Mouse (Mus musculus): ENCODE measurements around the gene Sh2b1. TPM values are rescaled to one million over a fixed set of nuclear protein-coding genes. Genes with fewer than 3 reads are reported as not detected.
"Not testable (repeated sequence)": the region's sequence is repeated elsewhere in the genome, so short reads cannot be mapped to it uniquely, and the experiment has no call there.

The Sh2b1 gene
- polyA plus RNA-seq, 1 experiment, result 58.8 TPM

DNA sequence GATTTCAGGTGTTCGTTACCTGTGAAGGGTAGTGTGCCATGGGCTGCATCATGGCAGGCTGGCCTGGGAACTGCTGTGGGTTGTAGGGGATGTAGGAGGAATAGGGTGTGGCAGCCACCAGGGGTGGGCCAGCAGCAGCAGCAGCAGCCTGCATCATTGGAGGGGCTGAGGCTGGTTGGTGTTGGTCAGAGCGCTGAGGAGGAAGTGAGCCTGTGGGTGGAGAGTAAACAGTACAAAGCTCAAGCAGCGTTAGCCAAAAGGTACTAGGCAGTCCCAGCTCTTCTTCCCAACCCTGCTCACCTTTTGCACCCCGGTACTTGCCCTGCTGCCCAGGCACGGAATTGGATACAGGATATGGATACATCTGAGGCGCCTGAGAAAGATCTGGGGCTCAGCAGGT, 18.9 kb upstream of the Sh2b1 start:
- Histone ChIP-seq H3K27me3 (ENCODE audit: control insufficient read depth, insufficient read depth, insufficient read length) (no peaks in the 10 kb centered on the region), H3K4me2 (ENCODE audit: low read depth) (no peak overlapping the region)
- TF ChIP-seq MYOD1 (IDR thresholded peaks at IDR 0.05; ENCODE audit: control insufficient read depth in 1 of 3, insufficient read length in 2 of 3, low read depth in 2 of 3), result no peak
- TF ChIP-seq E2F4 (IDR thresholded peaks at IDR 0.05; ENCODE audit: insufficient read depth), result no peak
- peak; percentile 13 for TF ChIP-seq POLR2A (IDR thresholded peaks at IDR 0.05; ENCODE audit: insufficient read length, low read depth)

GRCm38 (mm10) chr7:126491973-126492372, 16.7 kb upstream of the Sh2b1 start:
- Histone ChIP-seq H3K79me2 (ENCODE audit: control insufficient read depth, insufficient read depth) (peaks cover 14% of the 10 kb centered on the region), H3K4me3 (no peak overlapping the region), H3K4me2 (ENCODE audit: low read depth) (no peak overlapping the region), H3K27me3 (ENCODE audit: control insufficient read depth, insufficient read depth, insufficient read length) (no peaks in the 10 kb centered on the region), H3K36me3 (ENCODE audit: control insufficient read depth, insufficient read depth) (peaks cover 46% of the 10 kb centered on the region), H3ac (ENCODE audit: control insufficient read depth, insufficient read length) (no peak overlapping the region)
- no peak for TF ChIP-seq USF1 (IDR thresholded peaks at IDR 0.05; ENCODE audit: low read depth)
- TF ChIP-seq MAX (IDR thresholded peaks at IDR 0.05; ENCODE audit: low read depth), result no peak
- no peak for TF ChIP-seq CEBPB (IDR thresholded peaks at IDR 0.05; ENCODE audit: insufficient read depth, poor library complexity, severe bottlenecking)

More for the DNA sequence above, 18.9 kb upstream of the Sh2b1 start:
- Histone ChIP-seq H3K36me3 (ENCODE audit: control insufficient read depth, insufficient read depth) (peaks cover 65% of the 10 kb centered on the region), H3ac (ENCODE audit: control insufficient read depth, insufficient read length) (no peak overlapping the region), H3K4me3 (no peak overlapping the region), H3K79me2 (ENCODE audit: control insufficient read depth, insufficient read depth) (peaks cover 21% of the 10 kb centered on the region)

GRCm38 (mm10) chr7:126491005-126491404, 15.8 kb upstream of the Sh2b1 start:
- H3K36me3 ChIP-seq (ENCODE audit: control insufficient read depth, insufficient read depth), result peaks cover 37% of the 10 kb centered on the region

GRCm38 (mm10) chr7:126487617-126488385, 12.6 kb upstream of the Sh2b1 start:
- Histone ChIP-seq H3K36me3 (ENCODE audit: control insufficient read depth, insufficient read depth) (peaks cover 11% of the 10 kb centered on the region), H3K79me2 (ENCODE audit: control insufficient read depth, insufficient read depth) (peaks cover 14% of the 10 kb centered on the region), H3K4me3 (peak overlapping the region; percentile 58), H3ac (ENCODE audit: control insufficient read depth, insufficient read length) (peak overlapping the region; percentile 84), H3K4me2 (ENCODE audit: low read depth) (peak overlapping the region; percentile 93)
- not testable (repeated sequence) for H3K27me3 ChIP-seq (ENCODE audit: control insufficient read depth, insufficient read depth, insufficient read length)

More at GRCm38 (mm10) chr7:126491005-126491404, 15.8 kb upstream of the Sh2b1 start:
- TF ChIP-seq MYOG (IDR thresholded peaks at IDR 0.05; ENCODE audit: control insufficient read depth in 1 of 3, insufficient read depth in 1 of 3, insufficient read length in 2 of 3, low read depth in 2 of 3) (no peak), POLR2A (IDR thresholded peaks at IDR 0.05; ENCODE audit: insufficient read length, low read depth) (peak; percentile 5)
- H3ac ChIP-seq (ENCODE audit: control insufficient read depth, insufficient read length), result no peak overlapping the region
- H3K27me3 ChIP-seq (ENCODE audit: control insufficient read depth, insufficient read depth, insufficient read length), result no peaks in the 10 kb centered on the region
- H3K4me3 ChIP-seq, result no peak overlapping the region
- peaks cover 14% of the 10 kb centered on the region for H3K79me2 ChIP-seq (ENCODE audit: control insufficient read depth, insufficient read depth)
- no peak overlapping the region for H3K4me2 ChIP-seq (ENCODE audit: low read depth)

GRCm38 (mm10) chr7:126487052-126487483, 11.8 kb upstream of the Sh2b1 start, which contains the start of gene Tufm:
TSS of gene Tufm (plus strand) at chr7:126487361.
- H3K79me2 ChIP-seq (ENCODE audit: control insufficient read depth, insufficient read depth), result peaks cover 14% of the 10 kb centered on the region
- H3K4me3 ChIP-seq, result peak within 1 kb of the TSS; percentile 58
- H3K4me2 ChIP-seq (ENCODE audit: low read depth), result peak within 1 kb of the TSS; percentile 95
- H3K27me3 ChIP-seq (ENCODE audit: control insufficient read depth, insufficient read depth, insufficient read length), result no peaks in the 10 kb centered on the region
- H3ac ChIP-seq (ENCODE audit: control insufficient read depth, insufficient read length), result peak within 1 kb of the TSS; percentile 84
- TF ChIP-seq E2F4 (IDR thresholded peaks at IDR 0.05; ENCODE audit: insufficient read depth) (no peak), TCF12 (IDR thresholded peaks at IDR 0.05; ENCODE audit: insufficient read depth, poor library complexity, severe bottlenecking) (no peak), POLR2A (IDR thresholded peaks at IDR 0.05; ENCODE audit: insufficient read length, low read depth) (peak; percentile 62)
- H3K36me3 ChIP-seq (ENCODE audit: control insufficient read depth, insufficient read depth), result peaks cover 11% of the 10 kb centered on the region

DNA sequence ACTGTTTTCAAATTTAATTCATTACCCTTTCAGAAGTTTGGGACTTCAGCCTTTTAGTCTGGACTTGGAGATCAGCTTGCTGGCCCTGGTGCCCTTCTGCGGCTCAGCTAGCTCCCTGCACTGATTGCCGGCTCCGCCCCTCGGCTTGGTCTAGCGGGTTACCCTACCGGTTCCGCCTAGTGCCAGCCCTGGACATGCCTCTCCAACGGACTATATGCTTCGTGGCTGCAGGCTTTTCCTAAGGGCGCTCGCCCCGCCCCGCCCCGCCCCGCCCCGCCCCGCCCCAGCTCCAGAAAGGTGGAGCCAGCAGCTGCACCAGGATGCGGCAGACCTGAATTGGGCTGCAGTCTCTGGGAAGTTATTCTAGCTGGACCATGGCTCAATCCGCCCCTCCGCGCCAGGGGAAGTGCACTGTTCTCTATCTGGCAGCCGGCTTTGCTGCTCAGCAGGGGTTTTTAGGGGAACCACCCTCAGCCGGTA, 7.2 kb upstream of the Sh2b1 start:
- no peak overlapping the region for H3ac ChIP-seq (ENCODE audit: control insufficient read depth, insufficient read length)
- H3K79me2 ChIP-seq (ENCODE audit: control insufficient read depth, insufficient read depth), result no peaks in the 10 kb centered on the region
- no peaks in the 10 kb centered on the region for H3K36me3 ChIP-seq (ENCODE audit: control insufficient read depth, insufficient read depth)
- no peak overlapping the region for H3K4me3 ChIP-seq
- TF ChIP-seq E2F4 (IDR thresholded peaks at IDR 0.05; ENCODE audit: insufficient read depth) (no peak), MYOD1 (IDR thresholded peaks at IDR 0.05; ENCODE audit: control insufficient read depth in 1 of 3, insufficient read length in 2 of 3, low read depth in 2 of 3) (peak in 1 of 3 experiments; percentile 8), POLR2A (IDR thresholded peaks at IDR 0.05; ENCODE audit: insufficient read length, low read depth) (peak; percentile 81), POLR2AphosphoS2 (IDR thresholded peaks at IDR 0.05; ENCODE audit: insufficient read length, low read depth) (peak; percentile 67)
- no peaks in the 10 kb centered on the region for H3K27me3 ChIP-seq (ENCODE audit: control insufficient read depth, insufficient read depth, insufficient read length)
- H3K4me2 ChIP-seq (ENCODE audit: low read depth), result peak overlapping the region; percentile 76

DNA sequence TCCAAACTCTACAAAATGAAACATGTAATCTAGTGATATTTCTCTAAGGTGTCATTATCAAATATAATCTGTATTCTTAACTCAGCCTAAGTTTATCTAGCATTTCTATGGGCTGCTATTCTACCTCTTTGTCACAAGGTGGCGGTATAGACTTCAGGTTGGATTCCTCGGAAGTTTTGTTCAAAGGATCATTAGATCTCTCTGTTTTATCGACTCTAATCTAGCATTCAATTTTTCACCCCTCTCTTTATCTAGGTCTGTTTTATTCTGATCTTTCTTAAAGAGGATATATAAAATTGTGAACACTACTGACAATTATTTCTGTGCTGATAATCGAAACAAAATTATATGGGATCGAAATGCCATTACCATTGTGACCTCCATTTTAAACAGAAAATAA, 6.5 kb upstream of the Sh2b1 start:
- H3K36me3 ChIP-seq (ENCODE audit: control insufficient read depth, insufficient read depth), result no peaks in the 10 kb centered on the region
- no peak for TF ChIP-seq CEBPB (IDR thresholded peaks at IDR 0.05; ENCODE audit: insufficient read depth, poor library complexity, severe bottlenecking)
- no peak for TF ChIP-seq TCF3 (IDR thresholded peaks at IDR 0.05; ENCODE audit: insufficient read length, low read depth)
- no peak for TF ChIP-seq E2F4 (IDR thresholded peaks at IDR 0.05; ENCODE audit: insufficient read depth)
- TF ChIP-seq MYOG (IDR thresholded peaks at IDR 0.05; ENCODE audit: control insufficient read depth in 1 of 3, insufficient read depth in 1 of 3, insufficient read length in 2 of 3, low read depth in 2 of 3), result no peak
- no peak for TF ChIP-seq TCF12 (IDR thresholded peaks at IDR 0.05; ENCODE audit: insufficient read depth, poor library complexity, severe bottlenecking)
- no peak for TF ChIP-seq REST (IDR thresholded peaks at IDR 0.05; ENCODE audit: insufficient read depth, insufficient read length)
- no peak for TF ChIP-seq SRF (IDR thresholded peaks at IDR 0.05; ENCODE audit: control insufficient read depth, insufficient read length, low read depth)
- TF ChIP-seq MYOD1 (IDR thresholded peaks at IDR 0.05; ENCODE audit: control insufficient read depth in 1 of 3, insufficient read length in 2 of 3, low read depth in 2 of 3), result no peak
- H3ac ChIP-seq (ENCODE audit: control insufficient read depth, insufficient read length), result no peak overlapping the region
- no peak overlapping the region for H3K4me3 ChIP-seq
- no peaks in the 10 kb centered on the region for H3K79me2 ChIP-seq (ENCODE audit: control insufficient read depth, insufficient read depth)
- H3K4me2 ChIP-seq (ENCODE audit: low read depth), result peak overlapping the region; percentile 76
- no peaks in the 10 kb centered on the region for H3K27me3 ChIP-seq (ENCODE audit: control insufficient read depth, insufficient read depth, insufficient read length)
